Mouse (Mus musculus): Measurements from ENCODE around the gene Arl4d.
A peak's percentile ranks its signal among the peaks of the same experiment; 100 is the strongest.

Gene Arl4d

GRCm38 (mm10) chr11:101675349-101675748, 10.0 kb downstream of the Arl4d start:
- DNase-seq (ENCODE audit: extremely low read depth, insufficient read length, low spot score) = no peak

- no peak for DNase-seq (ENCODE audit: extremely low read depth, insufficient read length, low spot score)
Measured at GRCm38 (mm10) chr11:101677655-101678054, 12.3 kb downstream of the Arl4d start.

GRCm38 (mm10) chr11:101678770-101679169, 13.4 kb downstream of the Arl4d start:
- DNase-seq (ENCODE audit: extremely low read depth, insufficient read length, low spot score) = no peak

- DNase-seq (ENCODE audit: extremely low read depth, insufficient read length, low spot score) = no peak
Measured at GRCm38 (mm10) chr11:101679907-101680306, 14.6 kb downstream of the Arl4d start.

GRCm38 (mm10) chr11:101680634-101681325, 15.4 kb downstream of the Arl4d start:
- DNase-seq (ENCODE audit: extremely low read depth, insufficient read length, low spot score) = no peak

- no peak for DNase-seq (ENCODE audit: extremely low read depth, insufficient read length, low spot score)
Measured at GRCm38 (mm10) chr11:101681968-101682367, 16.6 kb downstream of the Arl4d start.

- no peak for DNase-seq (ENCODE audit: extremely low read depth, insufficient read length, low spot score)
Measured at GRCm38 (mm10) chr11:101682410-101682960, 17.1 kb downstream of the Arl4d start.

GRCm38 (mm10) chr11:101687351-101688301, 22.3 kb downstream of the Arl4d start:
- peak; percentile 87 for DNase-seq (ENCODE audit: extremely low read depth, insufficient read length, low spot score)

- DNase-seq (ENCODE audit: extremely low read depth, insufficient read length, low spot score) = no peak
Measured at GRCm38 (mm10) chr11:101689701-101690113, 24.4 kb downstream of the Arl4d start.

- no peak for DNase-seq (ENCODE audit: extremely low read depth, insufficient read length, low spot score)
Measured at GRCm38 (mm10) chr11:101690326-101690725, 25.0 kb downstream of the Arl4d start.

- DNase-seq (ENCODE audit: extremely low read depth, insufficient read length, low spot score) = no peak
Measured at GRCm38 (mm10) chr11:101695906-101696661, 30.7 kb downstream of the Arl4d start.

- no peak for DNase-seq (ENCODE audit: extremely low read depth, insufficient read length, low spot score)
Measured at GRCm38 (mm10) chr11:101697156-101697861, 32.0 kb downstream of the Arl4d start.

- DNase-seq (ENCODE audit: extremely low read depth, insufficient read length, low spot score) = no peak
Measured at GRCm38 (mm10) chr11:101698114-101698513, 32.8 kb downstream of the Arl4d start.

GRCm38 (mm10) chr11:101699556-101699955, 34.2 kb downstream of the Arl4d start:
- DNase-seq (ENCODE audit: extremely low read depth, insufficient read length, low spot score) = no peak

GRCm38 (mm10) chr11:101699991-101700390, 34.6 kb downstream of the Arl4d start:
- no peak for DNase-seq (ENCODE audit: extremely low read depth, insufficient read length, low spot score)

GRCm38 (mm10) chr11:101700446-101700845, 35.1 kb downstream of the Arl4d start:
- peak; percentile 74 for DNase-seq (ENCODE audit: extremely low read depth, insufficient read length, low spot score)

- no peak for DNase-seq (ENCODE audit: extremely low read depth, insufficient read length, low spot score)
Measured at GRCm38 (mm10) chr11:101704081-101704480, 38.7 kb downstream of the Arl4d start.

GRCm38 (mm10) chr11:101706764-101707448, 41.6 kb downstream of the Arl4d start:
- DNase-seq (ENCODE audit: extremely low read depth, insufficient read length, low spot score) = no peak

- DNase-seq (ENCODE audit: extremely low read depth, insufficient read length, low spot score) = no peak
Measured at GRCm38 (mm10) chr11:101708482-101708881, 43.1 kb downstream of the Arl4d start.

Data from 3134 (cell line).